Mouse (Mus musculus): Measurements from ENCODE around the gene Tec.

Tec gene

GRCm38 (mm10) chr5:72783123-72783522, 85.2 kb downstream of the Tec start:
- DNase-seq (ENCODE audit: low spot score in 2 of 2): no peak

DNA sequence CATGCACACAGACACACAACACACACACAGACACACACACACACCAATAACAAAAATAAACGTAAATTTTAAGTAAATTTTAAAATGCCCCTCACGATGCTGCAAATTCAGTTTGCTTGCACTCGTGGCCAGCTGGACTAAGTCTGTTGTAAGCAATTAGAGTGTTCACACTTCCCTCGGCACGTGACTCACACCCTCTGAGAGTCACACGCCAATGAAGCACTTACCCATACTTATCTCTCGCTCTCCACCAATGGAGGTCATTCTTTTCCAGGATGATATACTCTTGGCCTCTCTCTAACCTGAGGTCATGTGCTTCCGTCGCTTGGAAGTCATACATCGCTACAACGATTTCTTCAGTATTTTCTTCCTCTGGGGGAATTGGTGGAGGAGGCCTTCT, 86.5 kb downstream of the Tec start:
- DNase-seq (ENCODE audit: low spot score in 2 of 2): no peak

DNA sequence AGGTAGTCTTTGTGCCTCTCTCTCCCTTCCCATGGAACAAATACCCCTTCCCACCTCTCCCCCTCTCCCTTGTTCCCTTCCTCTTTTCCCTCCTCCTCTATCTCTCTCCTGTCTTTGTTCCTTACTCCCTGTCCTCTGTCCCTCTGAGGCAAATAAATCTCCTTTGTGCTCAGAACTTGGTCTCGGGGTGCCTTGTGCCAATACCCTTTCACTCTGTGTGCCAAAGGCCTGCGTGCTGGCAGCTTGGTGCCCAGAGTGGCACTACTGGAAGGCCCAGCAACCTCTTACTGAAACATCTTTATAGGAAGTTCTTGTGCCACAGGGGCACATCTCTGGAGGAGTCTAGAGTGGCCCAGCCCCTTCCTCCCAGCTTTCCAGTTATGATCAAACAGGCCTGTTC, 91.7 kb downstream of the Tec start:
- no peak for DNase-seq (ENCODE audit: low spot score in 2 of 2)

GRCm38 (mm10) chr5:72776127-72776526, 92.2 kb downstream of the Tec start:
- no peak for DNase-seq (ENCODE audit: low spot score in 2 of 2)

- no peak for DNase-seq (ENCODE audit: low spot score in 2 of 2)
These were observed 98.4 kb downstream of the Tec start for GRCm38 (mm10) chr5:72769841-72770240.

DNA sequence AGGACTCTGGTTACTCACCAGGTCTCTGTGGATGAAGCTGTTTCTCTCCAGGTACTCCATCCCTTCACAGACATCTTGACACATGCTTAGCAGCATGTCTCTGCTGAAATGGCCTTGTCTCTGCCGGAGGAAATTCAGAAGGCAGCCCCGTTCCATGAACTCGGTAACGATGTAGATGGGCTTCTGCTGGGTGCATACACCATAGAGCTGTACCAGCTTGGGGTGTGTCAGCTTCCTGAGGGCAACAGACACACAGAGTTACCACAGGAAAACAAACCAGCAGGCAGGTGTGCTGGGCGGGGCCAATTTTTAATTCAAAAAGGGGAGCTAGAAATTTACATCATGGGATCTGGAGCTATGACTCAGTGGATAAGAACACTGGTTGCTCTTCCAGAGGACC, 104.7 kb downstream of the Tec start:
- no peak for DNase-seq (ENCODE audit: low spot score in 2 of 2)

DNA sequence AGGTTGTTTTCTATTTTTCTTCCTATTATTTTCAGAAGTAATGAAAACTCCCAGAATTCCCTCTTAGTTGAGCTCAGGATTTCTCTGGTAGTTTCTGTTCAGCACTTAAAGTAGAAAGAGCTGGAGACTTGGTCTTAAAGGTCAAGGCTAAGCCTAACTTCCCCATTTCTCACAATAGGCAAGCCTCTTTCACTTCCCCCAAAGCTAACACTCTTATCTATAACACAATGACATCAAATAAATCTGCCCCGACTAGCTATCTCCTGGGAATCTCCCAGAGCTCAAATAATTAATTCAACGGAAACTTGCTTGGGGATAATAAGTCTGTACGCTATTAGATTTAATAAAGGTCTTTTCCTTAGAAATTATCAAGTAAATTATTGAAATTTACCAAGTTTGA, 105.3 kb downstream of the Tec start:
- DNase-seq (ENCODE audit: low spot score in 2 of 2): no peak

- no peak for DNase-seq (ENCODE audit: low spot score in 2 of 2)
These were observed 106.5 kb downstream of the Tec start for GRCm38 (mm10) chr5:72761758-72762157.

- DNase-seq (ENCODE audit: low spot score in 2 of 2): no peak
These were observed 107.0 kb downstream of the Tec start for GRCm38 (mm10) chr5:72761237-72761636.

- no peak for DNase-seq (ENCODE audit: low spot score in 2 of 2)
These were observed 109.1 kb downstream of the Tec start for GRCm38 (mm10) chr5:72758925-72759924.

DNA sequence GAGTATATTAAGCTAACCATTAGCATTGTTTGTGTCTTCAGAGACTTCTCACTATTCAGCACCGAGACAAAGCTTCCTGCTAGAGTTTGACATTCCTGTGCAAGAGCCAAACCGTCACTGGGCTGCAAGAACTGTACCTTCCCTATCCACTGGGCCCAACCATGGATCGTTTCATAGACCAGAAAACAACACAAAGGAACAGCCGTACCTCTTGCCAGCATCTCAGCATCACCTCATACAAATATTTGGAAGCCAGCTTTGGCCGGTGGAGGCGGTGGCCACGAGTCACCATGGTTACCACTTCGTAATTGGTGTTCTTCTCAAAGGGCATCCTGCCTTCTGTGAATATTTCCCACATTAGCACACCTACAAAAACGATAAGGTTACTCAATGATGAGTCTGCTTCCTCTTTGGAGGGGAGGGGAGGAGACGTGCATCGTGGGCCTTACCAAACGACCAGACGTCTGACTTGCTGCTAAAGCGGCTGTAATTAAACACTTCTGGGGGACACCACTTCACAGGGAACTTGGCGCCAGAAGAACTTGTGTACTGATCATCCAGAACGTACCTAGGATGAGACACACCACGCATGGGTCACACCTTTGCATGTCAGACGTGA, 111.0 kb downstream of the Tec start:
- DNase-seq (ENCODE audit: low spot score in 2 of 2): no peak

DNA sequence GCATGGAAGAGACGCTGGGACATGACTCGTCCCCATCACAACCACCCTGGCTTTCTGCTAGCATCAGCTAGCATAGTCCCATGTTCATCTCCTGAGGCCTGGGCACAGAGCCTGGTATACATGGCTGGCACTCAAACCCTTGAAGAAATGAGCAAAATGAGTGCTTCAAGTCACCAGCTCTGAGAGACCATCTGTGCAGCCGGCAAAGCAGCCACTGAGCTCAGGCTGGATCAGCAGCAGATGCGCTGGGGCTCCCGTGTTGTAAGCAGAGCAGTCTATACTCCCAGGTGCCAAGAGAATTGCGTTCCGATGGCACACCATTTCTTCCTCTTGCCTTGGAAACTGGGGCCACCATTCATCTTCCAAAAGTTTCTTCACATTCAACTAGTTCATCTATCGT, 112.3 kb downstream of the Tec start:
- no peak for DNase-seq (ENCODE audit: low spot score in 2 of 2)

DNA sequence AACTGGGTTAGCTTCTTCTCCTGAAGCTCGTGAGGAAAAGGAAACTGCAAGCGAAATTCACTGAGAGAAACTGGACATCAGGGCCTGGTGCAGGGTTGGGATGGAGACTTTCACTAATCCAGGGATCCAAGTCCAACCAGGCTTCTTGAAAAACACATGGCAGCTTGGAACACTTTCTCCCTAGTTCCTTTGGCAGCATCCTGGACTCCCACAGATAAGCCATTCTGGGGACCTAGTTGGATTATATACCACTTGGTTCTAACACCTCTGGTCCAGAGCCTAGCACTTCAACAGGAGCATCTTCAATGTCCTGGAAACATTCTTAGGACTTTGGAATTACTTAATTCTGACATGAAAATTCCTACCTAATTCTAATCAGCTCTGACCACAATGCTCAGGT, 113.2 kb downstream of the Tec start:
- no peak for DNase-seq (ENCODE audit: low spot score in 2 of 2)

DNA sequence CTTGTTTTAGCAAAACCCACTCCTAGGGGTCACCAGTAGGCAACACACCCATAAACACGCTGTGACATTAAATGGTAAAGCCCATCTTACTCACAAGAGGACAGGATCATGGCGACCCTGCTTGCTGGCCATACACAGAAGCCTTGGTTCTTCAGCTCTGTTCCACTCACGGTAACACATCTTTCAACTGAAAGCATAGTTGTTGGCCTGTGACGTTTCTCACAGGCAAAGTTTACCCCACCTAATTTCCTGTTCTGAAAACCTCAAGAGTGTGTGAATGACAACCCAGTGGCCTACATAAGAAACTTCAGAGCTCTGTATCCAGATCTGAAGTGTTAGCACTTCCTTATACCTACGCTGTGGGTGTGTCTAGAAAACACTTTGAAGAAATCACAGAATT, 115.7 kb downstream of the Tec start, which contains the start of gene Txk:
Txk (minus strand) TSS at position 193 of the 400 bp plus-strand sequence.
- DNase-seq (ENCODE audit: low spot score in 2 of 2): no peak

GRCm38 (mm10) chr5:72751056-72751758, 117.1 kb downstream of the Tec start:
- no peak for DNase-seq (ENCODE audit: low spot score in 2 of 2)

GRCm38 (mm10) chr5:72750226-72750625, 118.1 kb downstream of the Tec start:
- no peak for DNase-seq (ENCODE audit: low spot score in 2 of 2)

- DNase-seq (ENCODE audit: low spot score in 2 of 2): no peak
These were observed 119.5 kb downstream of the Tec start for GRCm38 (mm10) chr5:72748659-72749265.

GRCm38 (mm10) chr5:72747384-72747783, 120.9 kb downstream of the Tec start:
- DNase-seq (ENCODE audit: low spot score in 2 of 2): no peak

- no peak for DNase-seq (ENCODE audit: low spot score in 2 of 2)
These were observed 121.8 kb downstream of the Tec start for GRCm38 (mm10) chr5:72746461-72746860.

- no peak for DNase-seq (ENCODE audit: low spot score in 2 of 2)
These were observed 125.2 kb downstream of the Tec start for GRCm38 (mm10) chr5:72743103-72743502.

DNA sequence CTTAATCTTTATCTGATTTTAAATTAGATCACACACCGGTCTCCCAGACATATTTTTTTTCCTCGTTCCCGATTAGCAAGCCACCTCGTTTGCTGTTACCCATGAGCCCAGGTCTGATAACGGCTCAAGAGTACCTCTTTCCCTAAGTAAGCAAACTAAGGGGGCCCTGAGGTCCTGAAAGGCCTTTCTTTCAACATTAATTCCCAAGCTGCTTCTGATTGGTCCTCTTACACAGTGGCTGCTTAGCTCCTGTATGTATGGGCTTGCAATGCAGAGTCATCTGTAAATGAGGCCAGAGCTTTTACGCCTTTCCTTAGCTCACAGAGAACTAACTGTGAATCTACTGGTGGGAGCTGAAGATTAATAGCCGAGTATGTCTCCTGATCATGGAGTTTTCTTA, 131.4 kb downstream of the Tec start:
- no peak for DNase-seq (ENCODE audit: low spot score in 2 of 2)

GRCm38 (mm10) chr5:72736437-72736836, 131.8 kb downstream of the Tec start:
- no peak for DNase-seq (ENCODE audit: low spot score in 2 of 2)
